9 mouse cellular contexts compared by ENCODE assay signal in the genomic region with DNA sequence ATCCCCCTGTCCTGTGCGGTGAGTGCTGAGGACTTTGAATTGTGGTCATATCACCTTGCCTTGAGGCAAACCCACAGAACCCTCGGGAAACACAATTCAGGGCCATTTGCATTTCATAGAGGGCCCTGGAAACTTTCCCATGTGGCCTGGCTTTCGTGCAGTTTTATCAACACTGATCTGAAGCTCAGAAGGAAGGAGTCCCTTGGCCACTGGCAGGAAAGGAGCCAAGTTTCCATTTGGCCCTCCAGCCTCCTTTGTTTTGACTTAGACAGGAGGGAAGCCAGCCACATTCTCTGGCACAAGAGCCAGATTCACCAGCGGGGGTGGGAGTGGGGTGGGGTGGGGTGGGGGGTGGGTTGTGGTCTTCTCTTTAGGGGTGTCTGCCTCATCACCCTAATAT. TPM values are rescaled to one million over a fixed set of nuclear protein-coding genes. Genes with fewer than 3 reads are reported as not detected.
DNase-seq lines count a peak whose midpoint lies in the region; ATAC-seq lines count a peak whose summit lies in the region.
"Had no signal": no experiment of that assay in that cellular context is flagged by ENCODE, and none has a peak within 500 bp of the region (broad histone marks: within the 10 kb centered on the region; RNA-seq: fewer than 3 reads in every experiment).

No protein-coding gene starts in this region.

- peak overlapping the region; percentile 16; the same call in 1 of the 2 replicates for H3K27ac ChIP-seq in kidney, embryonic 15.5 days
- H3K27ac ChIP-seq: kidney, postnatal 0 days had no signal

- intact Hi-C loops in left cerebral cortex, postnatal 36 days (cut with DNase I) = no loop called here

- ATAC-seq in kidney, embryonic 15.5 days (replicated peaks; ENCODE audit: low FRiP score) = no peak

- no peaks in the 10 kb centered on the region for H3K27me3 ChIP-seq in kidney, embryonic 15.5 days

- no peak overlapping the region for H3K4me3 ChIP-seq in kidney, embryonic 15.5 days (replicated peaks)

- H3K4me1 ChIP-seq in kidney, embryonic 15.5 days = peaks cover 19% of the 10 kb centered on the region

- no peaks in the 10 kb centered on the region for H3K9me3 ChIP-seq in kidney, embryonic 15.5 days (replicated peaks)

- peak; percentile 3 for DNase-seq in cerebellum, adult 9-11 months
- DNase-seq in cerebellum, postnatal 36 days = no peak
- DNase-seq in 416B (ENCODE audit: low read depth) = peak; percentile 52
- DNase-seq in heart, adult 8-10 months (ENCODE audit: low spot score) = peak; percentile 73
- peak; percentile 47 for DNase-seq in testis, postnatal 10 days (ENCODE audit: low spot score)
- no peak for DNase-seq in left cerebral cortex, postnatal 36 days (ENCODE audit: low spot score in 2 of 2)
- DNase-seq in right cerebral cortex, postnatal 25 days = no peak

- no peak overlapping the region for H3K4me2 ChIP-seq in kidney, embryonic 15.5 days

- no peaks in the 10 kb centered on the region for H3K36me3 ChIP-seq in kidney, embryonic 15.5 days

- WGBS in kidney, embryonic 15.5 days = 24% methylated on average over 4 of the region's 4 CpGs

- H3K9ac ChIP-seq in kidney, embryonic 15.5 days = no peak overlapping the region

RNA-seq across cellular contexts. Expression of a gene that starts 41.4 kb away (rescaled TPM):
- 1 to 10 TPM; 2.9 to 5.6 (median 3.8) TPM for total RNA-seq in heart, adult 8-10 months (2022)
- polyA plus RNA-seq in kidney, embryonic 15.5 days (2015; fragmentation: Nextera tagmentation; extraction: Ambion mirVana) = 15.4 and 16.9 TPM in 2 replicates
- total RNA-seq in left cerebral cortex, postnatal 36 days (2021) = 10 to 100 TPM in 1 of 2 experiments, 1 to 10 TPM in 1; 6.8 to 10.4 TPM

Comparison
In these comparisons a context has a peak if more than half of its experiments do, and no peak if none do; other contexts are left out.
1. DNase-seq: peak in cerebellum, adult 9-11 months (single experiment), 416B (single experiment), heart, adult 8-10 months (single experiment) and testis, postnatal 10 days (single experiment); none in cerebellum, postnatal 36 days (0 of 2), left cerebral cortex, postnatal 36 days (0 of 2) and right cerebral cortex, postnatal 25 days (single experiment).